Mouse (Mus musculus): Measurements from ENCODE around the gene Atp6v1b1. TPM values are rescaled to one million over a fixed set of nuclear protein-coding genes. Genes with fewer than 3 reads are reported as not detected.

Gene Atp6v1b1
- polyA plus RNA-seq, 1 experiment: 0.35 TPM

DNA sequence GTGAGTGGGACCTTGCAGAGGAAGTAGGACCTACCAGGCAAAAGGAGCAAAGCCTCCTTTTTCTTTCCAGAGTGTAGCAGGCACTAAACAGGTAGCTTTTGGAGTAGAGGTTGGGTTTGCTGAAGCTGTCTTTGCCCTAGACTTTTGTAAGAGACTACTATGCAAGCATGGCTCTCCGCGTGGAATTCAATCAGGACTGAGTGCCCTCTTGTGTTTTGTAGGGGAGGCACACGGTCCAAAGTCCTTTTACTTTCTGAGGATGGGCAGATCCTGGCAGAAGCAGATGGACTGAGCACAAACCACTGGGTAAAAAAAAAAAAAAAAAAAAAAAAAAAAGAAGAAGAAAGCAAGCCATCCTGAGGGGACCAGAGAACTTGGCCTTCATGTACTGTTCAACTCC is 53.9 kb downstream of the Atp6v1b1 start:
- WGBS: 88% methylated on average over 3 of the region's 3 CpGs
- no peak for TF ChIP-seq CTCF (IDR thresholded peaks at IDR 0.05; ENCODE audit: borderline replicate concordance, control insufficient read depth, extremely low read depth, insufficient read depth, low read length, poor library complexity)
- TF ChIP-seq POLR2A (IDR thresholded peaks at IDR 0.05; ENCODE audit: control insufficient read depth, extremely low read depth, insufficient read depth, low read length, poor library complexity): no peak
- no peak overlapping the region for H3K4me3 ChIP-seq (ENCODE audit: control insufficient read depth, insufficient read depth, low read length)
- no peak for DNase-seq
- no peaks in the 10 kb centered on the region for H3K27me3 ChIP-seq (ENCODE audit: control insufficient read depth, insufficient read depth, low read length)
- H3K36me3 ChIP-seq (ENCODE audit: control insufficient read depth, insufficient read depth, low read length): no peaks in the 10 kb centered on the region
- H3K27ac ChIP-seq (ENCODE audit: control insufficient read depth, insufficient read depth, low read length): no peak overlapping the region
- H3K4me1 ChIP-seq (replicated peaks; ENCODE audit: control insufficient read depth, insufficient read depth, low read length): peaks cover 10% of the 10 kb centered on the region

DNA sequence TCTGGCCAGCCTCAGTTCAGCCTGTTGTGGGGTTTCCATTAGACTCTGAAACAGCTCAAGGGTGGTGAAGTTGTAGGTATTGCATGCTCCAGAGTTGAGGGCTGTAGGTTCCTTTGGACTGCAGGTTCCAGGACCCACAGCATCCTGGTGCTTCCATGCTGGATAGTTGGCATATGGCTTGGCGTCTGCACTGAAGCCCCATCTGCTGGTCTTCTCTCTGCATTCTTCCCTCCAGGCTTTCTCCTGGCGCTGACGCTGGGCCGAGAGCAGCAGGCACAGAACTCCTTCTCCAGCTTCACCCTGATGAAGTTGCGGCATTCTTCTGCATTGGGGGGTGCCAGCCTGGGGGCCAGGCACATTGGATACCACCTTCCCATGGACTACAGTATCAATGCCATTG is 59.2 kb downstream of the Atp6v1b1 start:
- WGBS: 100% methylated on average over 5 of the region's 5 CpGs
- H3K27ac ChIP-seq (ENCODE audit: control insufficient read depth, insufficient read depth, low read length): no peak overlapping the region
- no peaks in the 10 kb centered on the region for H3K4me1 ChIP-seq (replicated peaks; ENCODE audit: control insufficient read depth, insufficient read depth, low read length)
- no peaks in the 10 kb centered on the region for H3K27me3 ChIP-seq (ENCODE audit: control insufficient read depth, insufficient read depth, low read length)
- DNase-seq: no peak
- H3K36me3 ChIP-seq (ENCODE audit: control insufficient read depth, insufficient read depth, low read length): peaks cover 14% of the 10 kb centered on the region
- no peak overlapping the region for H3K4me3 ChIP-seq (ENCODE audit: control insufficient read depth, insufficient read depth, low read length)
- no peak for TF ChIP-seq POLR2A (IDR thresholded peaks at IDR 0.05; ENCODE audit: control insufficient read depth, extremely low read depth, insufficient read depth, low read length, poor library complexity)
- no peak for TF ChIP-seq CTCF (IDR thresholded peaks at IDR 0.05; ENCODE audit: borderline replicate concordance, control insufficient read depth, extremely low read depth, insufficient read depth, low read length, poor library complexity)

DNA sequence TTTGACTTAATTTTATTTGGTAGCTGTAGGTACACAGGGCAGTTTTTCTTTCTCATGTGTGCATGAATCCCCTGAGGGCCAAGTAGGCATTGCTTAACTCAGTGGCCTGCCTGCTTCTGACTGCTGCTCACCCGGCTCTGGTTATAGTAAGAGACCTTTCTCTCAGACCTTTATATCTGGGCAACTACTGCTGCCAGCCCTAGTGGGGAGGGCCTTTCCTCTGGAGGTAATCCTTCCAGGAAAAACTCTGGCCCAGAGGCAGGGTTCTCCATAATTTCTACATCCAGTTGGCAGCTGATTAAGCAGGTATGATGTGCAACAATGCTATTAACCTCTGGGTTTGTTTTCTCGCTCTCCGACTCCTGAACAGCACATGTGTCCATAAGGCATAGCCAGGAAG is 60.1 kb downstream of the Atp6v1b1 start:
- no peak overlapping the region for H3K4me3 ChIP-seq (ENCODE audit: control insufficient read depth, insufficient read depth, low read length)
- DNase-seq: no peak
- peaks cover 20% of the 10 kb centered on the region for H3K36me3 ChIP-seq (ENCODE audit: control insufficient read depth, insufficient read depth, low read length)
- no peaks in the 10 kb centered on the region for H3K27me3 ChIP-seq (ENCODE audit: control insufficient read depth, insufficient read depth, low read length)
- no peaks in the 10 kb centered on the region for H3K4me1 ChIP-seq (replicated peaks; ENCODE audit: control insufficient read depth, insufficient read depth, low read length)
- TF ChIP-seq POLR2A (IDR thresholded peaks at IDR 0.05; ENCODE audit: control insufficient read depth, extremely low read depth, insufficient read depth, low read length, poor library complexity): no peak
- no peak for TF ChIP-seq CTCF (IDR thresholded peaks at IDR 0.05; ENCODE audit: borderline replicate concordance, control insufficient read depth, extremely low read depth, insufficient read depth, low read length, poor library complexity)
- H3K27ac ChIP-seq (ENCODE audit: control insufficient read depth, insufficient read depth, low read length): no peak overlapping the region
- 97% methylated on average over 3 of the region's 3 CpGs for WGBS

Other genes starting within 250 kb of the Atp6v1b1 start
- gene Dguok, start 236.0 kb upstream of the Atp6v1b1 start, polyA plus RNA-seq (2012; rRNA removed): 52.1 and 65.4 TPM in 2 replicates
- 2.3 and 3.5 TPM in 2 replicates for gene Actg2, start 206.7 kb upstream of the Atp6v1b1 start, polyA plus RNA-seq (2012; rRNA removed)
- gene Stambp, start 170.3 kb upstream of the Atp6v1b1 start, polyA plus RNA-seq (2012; rRNA removed): 16.4 and 19.2 TPM in 2 replicates
- 0.47 and 0.51 TPM in 2 replicates for gene Clec4f, start 86.8 kb upstream of the Atp6v1b1 start, polyA plus RNA-seq (2012; rRNA removed)
- gene Cd207, start 65.1 kb upstream of the Atp6v1b1 start, polyA plus RNA-seq (2012; rRNA removed): 3.8 and 6.0 TPM in 2 replicates
- gene Vax2, start 31.7 kb upstream of the Atp6v1b1 start, polyA plus RNA-seq (2012; rRNA removed): 0.08 and 0.23 TPM in 2 replicates
- gene Ankrd53, start 19.7 kb downstream of the Atp6v1b1 start, polyA plus RNA-seq (2012; rRNA removed): 0.05 TPM in 1 of 2 replicates, not detected in the other
- 183 and 190 TPM in 2 replicates for gene Tex261, start 32.8 kb downstream of the Atp6v1b1 start, polyA plus RNA-seq (2012; rRNA removed)
- gene Nagk, start 52.0 kb downstream of the Atp6v1b1 start, polyA plus RNA-seq (2012; rRNA removed): 15.7 and 18.7 TPM in 2 replicates
- gene Paip2b, start 88.8 kb downstream of the Atp6v1b1 start, polyA plus RNA-seq (2012; rRNA removed): 15.2 and 16.8 TPM in 2 replicates
- gene Zfp638, start 124.1 kb downstream of the Atp6v1b1 start, polyA plus RNA-seq (2012; rRNA removed): 21.3 and 24.2 TPM in 2 replicates